Mouse (Mus musculus) ES-E14 (cell line): ENCODE measurements at regions not wholly inside any gene's neighbourhood (a gene's known extent, or its start where the extent isn't known, plus 50 kb on each side); places are given as distances from the start of the nearest gene placed in this dataset.

ENCODE experiments used
- CHD2 ChIP-seq: IDR thresholded peaks from 2 replicates; pipeline ENCODE4 v1.6.1; 2014; ENCODE audit warnings: mild to moderate bottlenecking, low read depth, low read length, inconsistent platforms
- HCFC1 ChIP-seq: IDR thresholded peaks from 2 replicates; pipeline ENCODE4 v1.6.1; 2012; ENCODE audit warnings: low read length, inconsistent platforms, borderline replicate concordance; ENCODE audit not compliant: insufficient read depth
- MAFK ChIP-seq: IDR thresholded peaks from 2 replicates; pipeline ENCODE4 v1.6.1; 2014; ENCODE audit warnings: mild to moderate bottlenecking, low read depth, low read length, inconsistent platforms; ENCODE audit not compliant: insufficient read depth
- ZC3H11A ChIP-seq: IDR thresholded peaks from 2 replicates; pipeline ENCODE4 v1.6.1; 2012; ENCODE audit warnings: low read depth, mild to moderate bottlenecking, inconsistent platforms, low read length, borderline replicate concordance
- ZNF384 ChIP-seq: IDR thresholded peaks from 2 replicates; pipeline ENCODE4 v1.6.1; 2012; ENCODE audit warnings: low read depth, low read length, inconsistent platforms

- TF ChIP-seq MAFK = no peak
- TF ChIP-seq HCFC1 = no peak
- no peak for TF ChIP-seq ZC3H11A
- TF ChIP-seq ZNF384 = no peak
- TF ChIP-seq CHD2 = no peak
Measured at GRCm38 (mm10) chr13:44285881-44286280, 443.4 kb upstream of the Jarid2 start.
